Comparison of ENCODE assay signal across 20 mouse cellular contexts in the genomic region with DNA sequence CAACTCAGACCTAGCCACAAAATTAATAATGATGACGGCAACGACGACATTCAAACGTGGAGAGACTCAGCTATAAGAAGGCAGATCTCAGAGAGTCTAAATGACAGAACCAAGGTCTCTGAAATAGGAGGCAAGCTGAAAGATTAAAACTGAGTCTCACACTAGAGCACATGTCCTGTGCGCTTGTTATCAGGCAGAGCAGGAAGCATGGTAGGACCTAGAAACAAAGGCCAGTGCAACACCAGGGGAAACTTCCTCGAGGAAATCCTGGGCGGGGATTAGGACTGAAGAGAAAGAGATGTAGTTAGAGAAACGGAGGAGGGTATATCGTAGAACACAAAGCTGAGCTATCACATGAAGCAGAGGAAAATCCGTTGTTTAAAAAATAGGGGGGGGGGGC. TPM values are rescaled to one million over a fixed set of nuclear protein-coding genes. Genes with fewer than 3 reads are reported as not detected.
DNase-seq lines count a peak whose midpoint lies in the region; ATAC-seq and TF ChIP-seq lines count a peak whose summit lies in the region.
"Had no signal": no experiment of that assay in that cellular context is flagged by ENCODE, and none has a peak within 500 bp of the region (broad histone marks: within the 10 kb centered on the region; RNA-seq: fewer than 3 reads in every experiment).

No protein-coding gene starts in this region.

- H3K4me3 ChIP-seq in heart, embryonic 16.5 days (ENCODE audit: low read length), result no peak overlapping the region
- H3K4me3 ChIP-seq in stomach, embryonic 15.5 days (replicated peaks), result no peak overlapping the region
- H3K4me3 ChIP-seq in stomach, postnatal 0 days (ENCODE audit: low read depth, low read length), result no peak overlapping the region
- H3K4me3 ChIP-seq: embryonic facial prominence, embryonic 13.5 days; forebrain, embryonic 15.5 days; limb, embryonic 15.5 days; neural tube, embryonic 12.5 days had no signal

- H3K9me3 ChIP-seq in heart, embryonic 16.5 days (replicated peaks; ENCODE audit: control insufficient read depth, low read length), result no peaks in the 10 kb centered on the region
- H3K9me3 ChIP-seq in stomach, embryonic 15.5 days, result no peaks in the 10 kb centered on the region
- no peaks in the 10 kb centered on the region for H3K9me3 ChIP-seq in stomach, postnatal 0 days (ENCODE audit: control insufficient read depth, low read length)
- H3K9me3 ChIP-seq: embryonic facial prominence, embryonic 13.5 days; forebrain, embryonic 15.5 days; limb, embryonic 15.5 days; neural tube, embryonic 12.5 days had no signal

- H3K9ac ChIP-seq in heart, embryonic 16.5 days (ENCODE audit: low read length), result no peak overlapping the region
- no peak overlapping the region for H3K9ac ChIP-seq in stomach, embryonic 15.5 days
- H3K9ac ChIP-seq in stomach, postnatal 0 days (ENCODE audit: low read length), result no peak overlapping the region
- H3K9ac ChIP-seq: embryonic facial prominence, embryonic 13.5 days; forebrain, embryonic 15.5 days; hindbrain, embryonic 14.5 days; limb, embryonic 15.5 days; neural tube, embryonic 12.5 days had no signal

- no peaks in the 10 kb centered on the region for H3K27me3 ChIP-seq in heart, embryonic 16.5 days (ENCODE audit: control insufficient read depth, insufficient read depth, low read length)
- no peaks in the 10 kb centered on the region for H3K27me3 ChIP-seq in stomach, embryonic 15.5 days (replicated peaks)
- no peaks in the 10 kb centered on the region for H3K27me3 ChIP-seq in stomach, postnatal 0 days (ENCODE audit: control insufficient read depth, insufficient read depth, low read length)
- H3K27me3 ChIP-seq: embryonic facial prominence, embryonic 13.5 days; forebrain, embryonic 15.5 days; limb, embryonic 15.5 days; neural tube, embryonic 12.5 days had no signal

- DNase-seq in heart, adult 8-10 months (ENCODE audit: low spot score), result no peak
- DNase-seq in stomach, postnatal 0 days (ENCODE audit: low spot score), result no peak
- DNase-seq in liver, result peak; percentile 68
- DNase-seq in yolk sac, embryonic 10.5 days (ENCODE audit: low spot score), result peak; percentile 16
- no peak for DNase-seq in kidney, adult 18-20 months
- DNase-seq: cerebellum, postnatal 14 days; gastrocnemius, postnatal 10 days; kidney, postnatal 25 days; spleen, adult 18-20 months had no signal

- peak; percentile 45; the same call in 1 of the 2 replicates for ATAC-seq in heart, embryonic 16.5 days (replicated peaks; ENCODE audit: extremely low read depth, insufficient read depth, low FRiP score)
- ATAC-seq in stomach, embryonic 15.5 days (ENCODE audit: insufficient read depth, low FRiP score, low read depth), result peak; percentile 66; the same call in 1 of the 2 replicates
- no peak for ATAC-seq in stomach, postnatal 0 days (ENCODE audit: low FRiP score, low TSS enrichment)
- no peak for ATAC-seq in inflammation-experienced regulatory T-cells, adult 6 months
- ATAC-seq: CD4-positive, CD25-positive, alpha-beta regulatory T cell, adult 4 months; forebrain, embryonic 15.5 days; midbrain, embryonic 16.5 days; Patski had no signal

- H3K36me3 ChIP-seq in heart, embryonic 16.5 days (ENCODE audit: control insufficient read depth, insufficient read depth), result no peaks in the 10 kb centered on the region
- H3K36me3 ChIP-seq in stomach, embryonic 15.5 days, result no peaks in the 10 kb centered on the region
- H3K36me3 ChIP-seq in stomach, postnatal 0 days (ENCODE audit: control insufficient read depth, insufficient read depth, low read length), result no peaks in the 10 kb centered on the region
- H3K36me3 ChIP-seq: embryonic facial prominence, embryonic 13.5 days; forebrain, embryonic 15.5 days; limb, embryonic 15.5 days; neural tube, embryonic 12.5 days had no signal

- TF ChIP-seq CTCF in stomach, postnatal 0 days (IDR thresholded peaks at IDR 0.05; ENCODE audit: low read depth), result no peak

- peak overlapping the region; percentile 17; the same call in 1 of the 2 replicates for H3K4me2 ChIP-seq in heart, embryonic 16.5 days (ENCODE audit: low read depth, low read length)
- H3K4me2 ChIP-seq in stomach, embryonic 15.5 days, result no peak overlapping the region
- no peak overlapping the region for H3K4me2 ChIP-seq in stomach, postnatal 0 days (replicated peaks; ENCODE audit: low read depth)
- H3K4me2 ChIP-seq: embryonic facial prominence, embryonic 13.5 days; forebrain, embryonic 15.5 days; hindbrain, embryonic 14.5 days; limb, embryonic 15.5 days; neural tube, embryonic 12.5 days had no signal

- H3K27ac ChIP-seq in heart, embryonic 16.5 days (ENCODE audit: low read length), result no peak overlapping the region
- no peak overlapping the region for H3K27ac ChIP-seq in stomach, embryonic 15.5 days
- no peak overlapping the region for H3K27ac ChIP-seq in stomach, postnatal 0 days (replicated peaks)
- H3K27ac ChIP-seq: embryonic facial prominence, embryonic 13.5 days; forebrain, embryonic 15.5 days; hindbrain, embryonic 14.5 days; limb, embryonic 15.5 days; neural tube, embryonic 12.5 days had no signal

- TF ChIP-seq EP300 in stomach, postnatal 0 days (optimal IDR thresholded peaks at IDR 0.05), result no peak

- H3K4me1 ChIP-seq in heart, embryonic 16.5 days (ENCODE audit: control insufficient read depth, insufficient read depth, low read length), result peaks cover 9% of the 10 kb centered on the region
- no peaks in the 10 kb centered on the region for H3K4me1 ChIP-seq in stomach, embryonic 15.5 days
- H3K4me1 ChIP-seq in stomach, postnatal 0 days (replicated peaks; ENCODE audit: control insufficient read depth, insufficient read depth), result no peaks in the 10 kb centered on the region
- H3K4me1 ChIP-seq: embryonic facial prominence, embryonic 13.5 days; forebrain, embryonic 15.5 days; limb, embryonic 15.5 days; neural tube, embryonic 12.5 days had no signal

- 54% methylated on average over 10 of the region's 10 CpGs for WGBS in heart, embryonic 16.5 days
- WGBS in stomach, embryonic 15.5 days, result 68% methylated on average over 10 of the region's 10 CpGs
- 64% methylated on average over 10 of the region's 10 CpGs for WGBS in stomach, postnatal 0 days

RNA-seq across cellular contexts. Expression of a gene that starts 38.6 kb away (rescaled TPM):
- 28.7 and 31.2 TPM in 2 replicates for polyA plus RNA-seq in heart, embryonic 16.5 days (2015; fragmentation: Nextera tagmentation; extraction: Ambion mirVana)
- 10 to 100 TPM; 12.6 to 19.0 (median 16.4) TPM for total RNA-seq in heart, adult 8-10 months (2022)
- 42.7 and 50.5 TPM in 2 replicates for polyA plus RNA-seq in stomach, embryonic 15.5 days (2015; fragmentation: Nextera tagmentation; extraction: Ambion mirVana)
- 36.5 and 37.1 TPM in 2 replicates for polyA plus RNA-seq in stomach, postnatal 0 days (2015; fragmentation: Nextera tagmentation; extraction: Ambion mirVana)
- polyA plus RNA-seq in inflammation-experienced regulatory T-cells, adult 6 months (2017; shearing (Covaris generic)), result 1 to 10 TPM in 2 of 3 experiments, under 1 TPM in 1; 0.85 to 1.5 (median 1.2) TPM

Comparison
In these comparisons a context has a peak if more than half of its experiments do, and no peak if none do; other contexts are left out.
1. ATAC-seq: peak in heart, embryonic 16.5 days (single experiment) and stomach, embryonic 15.5 days (single experiment); none in stomach, postnatal 0 days (single experiment) and inflammation-experienced regulatory T-cells, adult 6 months (single experiment).
2. DNase-seq: peak in liver (single experiment) and yolk sac, embryonic 10.5 days (single experiment); none in heart, adult 8-10 months (single experiment), stomach, postnatal 0 days (single experiment) and kidney, adult 18-20 months (single experiment).
3. RNA of a gene that starts 38.6 kb away (polyA plus RNA-seq): 42.7 to 50.5 TPM in stomach, embryonic 15.5 days, 36.5 to 37.1 TPM in stomach, postnatal 0 days and 28.7 to 31.2 TPM in heart, embryonic 16.5 days; 0.85 to 1.5 TPM in inflammation-experienced regulatory T-cells, adult 6 months; every median in the first group is over 10 times any median in the second.